Mouse (Mus musculus) CH12.LX (cell line): ENCODE measurements around the gene 1700019N19Rik.

Experiments used
- CHD2 ChIP-seq: IDR thresholded peaks from 2 replicates; pipeline ENCODE4 v1.6.1; 2011; ENCODE audit warnings: low read length, improper control_type of control experiment
- CTCF ChIP-seq, 2 experiments: IDR thresholded peaks in 1 of 2; conservative IDR thresholded peaks in 1 of 2; 2 replicates each; pipeline ENCODE4 v1.5.1; 2011 to 2012; ENCODE audit warnings: low read depth in 2 of 2, low read length in 2 of 2, improper control_type of control experiment in 1 of 2, inconsistent platforms in 1 of 2, mild to moderate bottlenecking in 1 of 2, moderate library complexity in 1 of 2
- ELF1 ChIP-seq: IDR thresholded peaks from 2 replicates; pipeline ENCODE4 v1.6.1; 2014; ENCODE audit warnings: low read depth, mild to moderate bottlenecking, inconsistent platforms, low read length, improper control_type of control experiment
- HCFC1 ChIP-seq: IDR thresholded peaks from 2 replicates; pipeline ENCODE4 v1.6.1; 2012; ENCODE audit warnings: low read depth, mild to moderate bottlenecking, inconsistent platforms, low read length, improper control_type of control experiment
- MAFK ChIP-seq: IDR thresholded peaks from 2 replicates; pipeline ENCODE4 v1.6.1; 2011; ENCODE audit warnings: low read length, improper control_type of control experiment; ENCODE audit not compliant: insufficient replicate concordance
- MAX ChIP-seq: IDR thresholded peaks from 2 replicates; pipeline ENCODE4 v1.6.1; 2011; ENCODE audit warnings: low read length, improper control_type of control experiment
- MEF2A ChIP-seq: IDR thresholded peaks from 2 replicates; pipeline ENCODE4 v1.6.1; 2014; ENCODE audit warnings: low read depth, mild to moderate bottlenecking, inconsistent platforms, low read length, improper control_type of control experiment, borderline replicate concordance
- NELFE ChIP-seq: IDR thresholded peaks from 2 replicates; pipeline ENCODE4 v1.6.1; 2011; ENCODE audit warnings: low read depth, low read length, improper control_type of control experiment
- NRF1 ChIP-seq: IDR thresholded peaks from 2 replicates; pipeline ENCODE4 v1.6.1; 2014; ENCODE audit warnings: low read depth, mild to moderate bottlenecking, inconsistent platforms, low read length, improper control_type of control experiment, moderate library complexity
- POLR2A ChIP-seq: IDR thresholded peaks from 2 replicates; pipeline ENCODE4 v1.6.1; 2011; ENCODE audit warnings: low read depth, mild to moderate bottlenecking, improper control_type of control experiment, low read length
- USF1 ChIP-seq: IDR thresholded peaks from 2 replicates; pipeline ENCODE4 v1.6.1; 2014; ENCODE audit warnings: low read depth, mild to moderate bottlenecking, inconsistent platforms, low read length, improper control_type of control experiment

DNA sequence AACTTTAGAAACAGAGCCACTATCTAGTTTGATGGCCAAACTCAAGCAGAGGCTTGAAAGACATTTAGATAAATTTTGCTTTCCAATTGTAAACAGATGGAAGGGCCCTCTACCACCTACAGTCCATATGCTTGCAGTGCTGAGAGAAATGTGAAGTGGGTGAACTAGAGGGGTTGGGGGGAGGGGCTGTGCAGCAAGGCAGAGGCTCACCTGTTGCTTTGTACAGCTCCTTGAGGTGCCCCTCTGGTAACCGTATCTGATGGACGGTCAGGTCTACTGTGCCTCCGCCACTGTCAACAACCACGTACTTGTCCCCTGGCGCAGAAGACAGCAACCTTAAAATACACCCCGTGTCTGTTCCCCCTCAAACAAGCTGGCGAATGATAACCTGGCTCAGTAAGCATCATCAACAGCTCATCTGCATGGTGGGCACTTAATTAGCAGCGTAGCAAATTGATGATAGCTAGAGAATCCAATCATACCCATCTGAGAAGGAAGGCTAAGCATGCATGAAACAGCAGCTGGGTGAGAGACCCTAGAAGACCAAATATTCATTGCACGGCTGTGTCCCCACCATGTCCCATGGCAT, 11.0 kb upstream of the 1700019N19Rik start:
- TF ChIP-seq CTCF (conservative IDR thresholded peaks at IDR 0.05 in 1 of 2, IDR thresholded peaks at IDR 0.05 in 1 of 2; ENCODE audit: low read depth in 2 of 2, low read length in 2 of 2) (no peak), NRF1 (no peak), HCFC1 (no peak), CHD2 (no peak), ELF1 (no peak), MAX (no peak), USF1 (no peak), POLR2A (no peak), MAFK (no peak), NELFE (no peak), MEF2A (no peak)
